Mouse (Mus musculus): ENCODE measurements around the gene Aanat. TPM values are rescaled to one million over a fixed set of nuclear protein-coding genes. Genes with fewer than 3 reads are reported as not detected.
A peak's percentile ranks its signal among the peaks of the same experiment; 100 is the strongest.

The Aanat gene
- polyA plus RNA-seq, 1 experiment from 2014 or later, result not detected

DNA sequence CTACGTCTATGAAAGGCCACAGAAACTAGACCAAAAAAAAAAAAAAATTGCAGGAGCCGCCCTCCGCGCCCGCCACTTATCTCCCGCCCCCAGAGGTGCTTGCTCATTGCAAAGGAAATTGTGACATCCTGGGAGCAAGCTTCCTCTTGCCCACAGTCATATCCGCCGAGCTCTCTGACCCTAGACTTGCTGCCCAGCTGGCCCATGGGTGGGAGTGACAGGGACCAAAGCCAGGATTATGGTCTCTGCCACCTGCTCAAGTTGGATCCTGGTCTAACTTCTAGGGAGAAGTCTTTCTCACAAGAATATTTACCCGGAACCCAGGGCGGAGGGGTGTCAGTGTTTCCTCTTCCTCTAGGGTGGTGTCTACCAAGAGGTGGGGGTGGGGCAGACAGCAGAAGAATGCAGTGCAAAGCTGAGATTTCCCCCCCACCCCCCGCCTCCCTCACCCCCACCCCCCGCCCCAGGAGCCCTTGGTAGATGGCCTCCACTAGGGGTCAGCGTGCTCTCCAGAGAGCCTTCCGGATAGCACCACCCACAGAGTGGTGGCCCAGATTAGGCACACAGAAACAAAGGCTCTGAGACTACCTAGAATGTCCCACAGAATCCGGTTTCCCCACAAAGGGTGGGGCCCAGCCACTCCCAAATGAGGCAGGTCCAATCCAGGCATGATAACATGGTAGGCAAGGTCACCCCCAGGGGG lies 29.7 kb downstream of the Aanat start:
- no peak for ATAC-seq (ENCODE audit: low FRiP score, low read depth)
- H3K9ac ChIP-seq, result no peak overlapping the region
- peaks cover 45% of the 10 kb centered on the region for H3K4me1 ChIP-seq
- no peak overlapping the region for H3K4me2 ChIP-seq (replicated peaks)
- no peaks in the 10 kb centered on the region for H3K9me3 ChIP-seq
- H3K4me3 ChIP-seq, result no peak overlapping the region
- H3K36me3 ChIP-seq, result no peaks in the 10 kb centered on the region
- 55% methylated on average over 15 of the region's 15 CpGs for WGBS
- H3K27me3 ChIP-seq, result no peaks in the 10 kb centered on the region
- no peak overlapping the region for H3K27ac ChIP-seq

DNA sequence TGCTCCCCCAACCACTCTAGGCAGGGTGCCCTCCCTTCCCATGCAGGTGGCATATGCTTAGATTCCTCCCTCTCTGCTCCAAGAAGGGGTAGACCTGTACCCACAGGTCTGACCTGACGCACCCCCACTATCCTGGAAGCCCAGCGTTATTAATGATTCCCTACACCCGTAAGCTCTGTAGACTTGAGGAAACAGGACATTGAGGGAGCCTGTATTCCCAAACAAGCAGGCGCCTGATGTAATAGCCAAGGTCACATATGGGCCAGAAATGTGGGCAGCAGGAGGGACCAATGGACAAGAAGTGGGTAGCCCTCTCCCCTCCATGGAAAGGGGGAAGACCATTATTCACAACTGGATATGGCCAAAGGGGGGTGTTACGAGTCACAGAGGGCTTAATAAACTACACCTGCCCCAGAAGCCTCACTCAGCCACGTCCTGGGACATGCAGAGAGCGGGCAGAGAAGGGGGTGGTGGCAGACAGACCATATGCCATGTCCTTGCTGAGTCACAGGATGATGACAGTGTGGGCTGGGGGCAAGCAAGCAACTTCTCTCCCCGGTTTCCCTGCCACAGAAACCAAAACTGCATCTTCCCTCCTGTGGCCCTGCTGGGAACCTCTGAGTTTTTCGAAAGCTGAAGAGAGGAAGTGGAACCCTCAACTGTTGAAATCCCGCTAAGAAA lies 30.3 kb downstream of the Aanat start:
- no peak overlapping the region for H3K4me3 ChIP-seq
- no peak overlapping the region; the same call in 1 of the 2 replicates for H3K27ac ChIP-seq
- no peaks in the 10 kb centered on the region for H3K27me3 ChIP-seq
- no peaks in the 10 kb centered on the region for H3K9me3 ChIP-seq
- no peak overlapping the region for H3K4me2 ChIP-seq (replicated peaks)
- 66% methylated on average over 10 of the region's 10 CpGs for WGBS
- no peak for ATAC-seq (ENCODE audit: low FRiP score, low read depth)
- H3K36me3 ChIP-seq, result no peaks in the 10 kb centered on the region
- peaks cover 52% of the 10 kb centered on the region for H3K4me1 ChIP-seq
- no peak overlapping the region for H3K9ac ChIP-seq

DNA sequence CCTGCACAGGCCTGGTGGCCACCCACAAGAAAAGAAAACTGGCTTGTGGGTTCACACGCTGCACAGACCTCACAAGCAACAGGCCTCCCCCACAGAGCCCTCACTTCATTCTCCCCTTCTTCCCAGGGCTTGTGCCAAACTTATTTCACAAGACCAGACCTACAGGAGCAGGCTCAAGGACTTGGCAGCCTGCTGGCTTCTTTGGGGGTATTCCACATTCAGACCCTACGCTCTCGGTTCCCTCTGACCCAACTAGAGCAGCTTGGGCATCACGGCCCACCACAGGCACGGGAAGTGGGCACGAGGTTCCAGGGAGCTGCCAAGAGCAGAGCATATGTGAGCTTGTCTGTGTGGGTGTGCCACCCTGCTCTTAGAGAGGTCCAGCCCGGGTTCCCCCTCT lies 31.4 kb downstream of the Aanat start:
- H3K36me3 ChIP-seq, result no peaks in the 10 kb centered on the region
- no peaks in the 10 kb centered on the region for H3K9me3 ChIP-seq
- WGBS, result 78% methylated on average over 7 of the region's 7 CpGs
- H3K27ac ChIP-seq, result no peak overlapping the region
- no peak overlapping the region for H3K9ac ChIP-seq
- peaks cover 61% of the 10 kb centered on the region for H3K4me1 ChIP-seq
- no peak for ATAC-seq (ENCODE audit: low FRiP score, low read depth)
- H3K4me3 ChIP-seq, result no peak overlapping the region
- no peak overlapping the region for H3K4me2 ChIP-seq (replicated peaks)
- peaks cover 2% of the 10 kb centered on the region for H3K27me3 ChIP-seq

DNA sequence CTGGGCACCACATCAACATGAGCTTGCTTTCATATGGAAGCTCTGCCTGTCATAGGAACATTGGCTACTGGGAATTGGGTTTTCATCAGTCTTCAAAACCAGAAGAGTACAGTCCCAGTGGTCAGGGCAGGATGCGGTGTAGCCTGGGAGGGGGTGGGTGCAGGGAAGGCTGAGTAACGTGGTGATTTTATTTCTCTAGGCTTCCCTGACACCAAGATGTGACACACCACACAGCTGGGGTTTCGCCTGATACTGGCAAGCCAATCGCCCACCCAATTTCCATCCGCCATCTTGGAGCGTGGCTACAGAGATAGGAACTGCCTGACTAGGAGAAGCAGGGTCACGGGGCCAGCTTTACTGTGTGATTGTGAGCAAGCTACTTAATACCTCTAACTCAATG lies 32.4 kb downstream of the Aanat start:
- H3K4me2 ChIP-seq (replicated peaks), result no peak overlapping the region
- no peak overlapping the region for H3K27ac ChIP-seq
- peaks cover 70% of the 10 kb centered on the region for H3K4me1 ChIP-seq
- no peak overlapping the region for H3K4me3 ChIP-seq
- H3K27me3 ChIP-seq, result peaks cover 11% of the 10 kb centered on the region
- ATAC-seq (ENCODE audit: low FRiP score, low read depth), result no peak
- H3K9ac ChIP-seq, result no peak overlapping the region
- H3K36me3 ChIP-seq, result no peaks in the 10 kb centered on the region
- H3K9me3 ChIP-seq, result no peaks in the 10 kb centered on the region
- WGBS, result 83% methylated on average over 7 of the region's 7 CpGs

DNA sequence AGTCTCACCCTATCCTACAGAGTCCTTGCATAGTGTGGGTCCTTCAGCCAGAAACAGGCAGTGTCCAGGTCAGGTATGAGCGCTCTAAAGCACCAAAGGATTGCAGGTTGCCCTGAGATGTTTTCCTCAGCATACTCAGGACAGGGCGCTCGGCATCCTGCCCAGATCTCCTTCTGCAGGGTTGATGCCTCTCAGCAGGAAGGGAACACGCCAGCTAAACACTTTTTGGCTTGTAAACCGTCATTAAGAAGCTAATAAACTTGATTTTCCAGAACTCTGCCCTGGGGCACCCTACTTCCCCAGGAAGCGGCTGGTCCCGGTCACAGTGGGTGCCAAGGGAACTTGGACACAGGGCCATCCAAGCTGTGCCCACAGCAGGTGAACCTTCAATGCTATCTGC lies 32.9 kb downstream of the Aanat start:
- no peaks in the 10 kb centered on the region for H3K36me3 ChIP-seq
- peaks cover 11% of the 10 kb centered on the region for H3K27me3 ChIP-seq
- H3K9me3 ChIP-seq, result no peaks in the 10 kb centered on the region
- H3K4me2 ChIP-seq (replicated peaks), result no peak overlapping the region
- H3K9ac ChIP-seq, result no peak overlapping the region
- H3K4me3 ChIP-seq, result no peak overlapping the region
- H3K27ac ChIP-seq, result no peak overlapping the region
- 47% methylated on average over 7 of the region's 7 CpGs for WGBS
- peaks cover 72% of the 10 kb centered on the region for H3K4me1 ChIP-seq
- no peak for ATAC-seq (ENCODE audit: low FRiP score, low read depth)

DNA sequence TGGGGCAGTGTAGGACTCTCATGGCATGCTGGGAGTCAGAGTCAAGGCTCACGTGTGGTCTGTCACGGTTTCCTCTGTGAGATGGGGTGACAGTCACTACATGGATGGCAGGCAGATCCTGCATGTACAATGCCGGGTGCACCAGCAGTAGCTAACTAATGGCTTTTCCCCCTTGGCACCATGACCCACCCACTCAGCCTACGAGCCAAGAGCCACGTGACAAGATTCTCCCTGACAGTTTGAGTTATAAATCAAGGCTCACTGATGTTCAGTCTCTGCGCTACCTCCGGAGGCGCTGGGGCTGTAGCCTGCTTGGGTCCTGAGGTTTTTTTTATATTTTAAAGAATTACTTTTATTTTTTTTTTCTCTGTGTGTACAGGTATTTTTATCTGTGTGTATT lies 33.3 kb downstream of the Aanat start:
- Histone ChIP-seq H3K27me3 (peaks cover 11% of the 10 kb centered on the region), H3K4me2 (replicated peaks) (no peak overlapping the region), H3K4me3 (no peak overlapping the region), H3K36me3 (no peaks in the 10 kb centered on the region), H3K9me3 (no peaks in the 10 kb centered on the region), H3K4me1 (peaks cover 76% of the 10 kb centered on the region), H3K27ac (no peak overlapping the region), H3K9ac (no peak overlapping the region)
- 54% methylated on average over 8 of the region's 8 CpGs for WGBS
- ATAC-seq (ENCODE audit: low FRiP score, low read depth), result no peak

DNA sequence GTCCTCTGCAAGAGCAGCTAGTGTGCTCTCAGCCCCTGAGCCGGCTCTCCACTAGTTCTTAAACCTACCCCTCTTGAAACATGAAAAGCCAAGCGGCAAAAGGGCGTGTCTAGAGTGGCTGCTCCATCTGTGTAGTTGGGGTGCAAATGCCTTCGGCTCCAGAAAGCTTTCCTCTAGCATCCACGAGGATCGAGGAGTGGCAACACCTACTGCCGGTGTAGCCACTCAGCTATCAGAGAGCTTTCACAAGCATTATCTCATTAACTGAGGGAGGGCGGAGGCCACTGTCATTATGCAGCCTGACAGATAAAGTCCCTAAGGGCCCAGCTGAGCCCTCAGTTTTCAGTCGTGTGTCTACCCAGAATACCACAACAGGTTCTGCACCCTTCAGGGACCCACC lies 33.8 kb downstream of the Aanat start:
- Histone ChIP-seq H3K9me3 (no peaks in the 10 kb centered on the region), H3K4me3 (no peak overlapping the region), H3K9ac (no peak overlapping the region), H3K27me3 (peaks cover 11% of the 10 kb centered on the region), H3K4me2 (replicated peaks) (no peak overlapping the region; the same call in 1 of the 2 replicates), H3K27ac (no peak overlapping the region), H3K4me1 (peaks cover 77% of the 10 kb centered on the region), H3K36me3 (no peaks in the 10 kb centered on the region)
- WGBS, result 34% methylated on average over 9 of the region's 9 CpGs
- ATAC-seq (ENCODE audit: low FRiP score, low read depth), result no peak

DNA sequence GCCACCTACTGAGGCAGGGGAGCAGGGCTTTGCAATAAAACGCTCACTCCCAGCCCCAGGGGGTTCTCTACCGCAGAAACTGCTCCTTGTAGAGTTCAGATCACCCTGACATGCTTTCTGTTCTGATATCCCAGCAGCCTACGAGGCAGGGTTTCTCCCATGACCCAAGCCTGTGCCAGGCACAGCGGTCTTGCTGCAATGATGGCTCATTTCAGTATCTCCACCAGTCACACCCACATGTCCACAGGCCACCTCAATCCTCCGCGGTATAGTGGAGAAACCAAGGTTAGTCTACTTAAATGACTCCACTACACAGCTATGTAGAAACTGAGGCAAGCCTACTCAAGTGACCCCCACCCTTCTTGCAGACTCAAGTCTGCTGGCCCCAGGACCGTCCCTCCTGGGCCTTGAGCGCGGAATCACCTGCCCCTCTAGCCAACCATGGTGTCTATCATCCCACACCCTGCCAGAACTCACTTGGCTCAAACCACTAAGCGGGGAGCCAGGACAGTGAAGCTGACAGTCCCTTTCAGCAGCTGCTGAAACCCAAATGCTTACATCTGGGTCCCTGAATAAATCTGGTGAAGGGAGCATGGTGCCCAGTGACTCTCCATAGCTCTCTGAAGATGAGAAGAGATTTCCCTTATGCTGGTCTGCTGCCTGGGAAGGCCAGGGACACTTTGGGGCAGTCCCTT lies 34.5 kb downstream of the Aanat start:
- H3K27me3 ChIP-seq, result peaks cover 11% of the 10 kb centered on the region
- no peaks in the 10 kb centered on the region for H3K9me3 ChIP-seq
- no peak overlapping the region for H3K27ac ChIP-seq
- H3K4me3 ChIP-seq, result no peak overlapping the region
- no peaks in the 10 kb centered on the region for H3K36me3 ChIP-seq
- WGBS, result 75% methylated on average over 10 of the region's 10 CpGs
- 0 out of 2 replicates have a peak overlapping the region, but pooled peaks have one; percentile 31 for H3K9ac ChIP-seq
- no peak overlapping the region; the same call in 1 of the 2 replicates for H3K4me2 ChIP-seq (replicated peaks)
- peaks cover 77% of the 10 kb centered on the region for H3K4me1 ChIP-seq
- ATAC-seq (ENCODE audit: low FRiP score, low read depth), result no peak

DNA sequence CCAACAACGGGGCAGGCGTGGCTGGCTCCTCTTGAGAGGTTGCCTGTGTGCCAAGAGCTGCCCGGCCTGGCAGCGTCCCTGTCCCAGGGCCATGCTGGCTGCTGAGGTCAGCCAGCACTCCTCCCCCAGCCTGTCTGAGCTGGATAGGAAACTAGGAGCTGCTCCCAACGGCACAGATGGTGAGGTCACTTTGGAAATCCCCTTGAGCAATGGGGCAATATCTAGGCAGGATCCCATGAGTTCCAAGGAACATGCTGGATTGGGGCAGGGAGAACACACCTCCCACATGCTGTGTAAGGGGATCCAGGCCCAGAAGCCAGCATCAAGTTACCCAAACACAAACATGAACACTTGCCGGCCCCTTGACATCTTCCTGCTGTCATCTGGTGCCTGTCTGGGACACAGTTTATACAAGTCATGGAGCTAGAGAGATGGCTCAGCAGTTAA lies 35.0 kb downstream of the Aanat start:
- Histone ChIP-seq H3K9me3 (no peaks in the 10 kb centered on the region), H3K9ac (0 out of 2 replicates have a peak overlapping the region, but pooled peaks have one; percentile 31), H3K27me3 (peaks cover 11% of the 10 kb centered on the region), H3K4me3 (no peak overlapping the region), H3K27ac (no peak overlapping the region), H3K4me2 (replicated peaks) (no peak overlapping the region), H3K4me1 (peaks cover 74% of the 10 kb centered on the region), H3K36me3 (no peaks in the 10 kb centered on the region)
- ATAC-seq (ENCODE audit: low FRiP score, low read depth), result no peak
- 32% methylated on average over 6 of the region's 6 CpGs for WGBS

DNA sequence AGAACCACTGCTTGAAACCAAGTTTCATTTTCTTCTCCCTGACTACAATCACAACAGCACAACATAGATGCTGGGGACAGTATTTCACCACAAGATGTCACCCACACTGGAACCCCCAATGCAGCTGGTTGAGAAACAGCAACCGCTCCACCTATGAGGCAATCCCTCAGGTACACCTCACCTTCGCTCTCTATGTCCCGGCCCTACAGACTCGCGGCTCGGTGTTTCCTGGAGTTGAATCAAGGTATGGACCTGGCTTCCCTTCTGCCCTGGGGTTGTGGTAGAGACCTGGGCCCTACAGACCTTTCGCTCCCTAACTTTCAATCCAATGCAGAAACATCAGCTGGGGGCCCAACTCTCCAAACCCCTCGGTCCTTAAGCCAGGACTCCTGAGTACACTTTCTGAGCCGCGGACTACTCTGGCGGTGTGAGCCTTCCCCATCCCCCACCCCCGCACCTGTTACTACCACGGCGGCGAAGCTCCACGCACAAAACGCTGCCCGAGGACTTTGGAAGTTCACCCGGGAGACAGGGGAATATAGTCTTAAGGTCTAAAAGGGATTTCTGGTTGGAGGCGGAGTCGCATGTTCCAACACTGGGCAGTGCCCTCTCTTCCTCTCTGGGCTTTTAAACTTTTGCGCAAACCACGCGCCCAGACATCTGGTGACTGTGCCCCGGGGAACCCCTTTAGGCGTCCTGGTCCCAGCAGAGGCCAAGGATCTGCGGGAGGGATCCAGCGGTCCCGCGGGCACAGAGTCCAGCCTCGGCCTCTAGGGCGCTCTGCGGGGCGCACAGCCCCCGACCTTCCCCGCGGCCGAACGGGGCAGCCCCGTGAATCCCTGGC lies 37.3 kb downstream of the Aanat start:
- Histone ChIP-seq H3K27ac (no peak overlapping the region), H3K27me3 (peaks cover 11% of the 10 kb centered on the region), H3K9me3 (no peaks in the 10 kb centered on the region), H3K4me1 (peaks cover 54% of the 10 kb centered on the region), H3K9ac (peak overlapping the region; percentile 78), H3K4me3 (peak overlapping the region; percentile 72), H3K4me2 (replicated peaks) (peak overlapping the region; percentile 94), H3K36me3 (no peaks in the 10 kb centered on the region)
- no peak for ATAC-seq (ENCODE audit: low FRiP score, low read depth)
- 6% methylated on average over 40 of the region's 40 CpGs for WGBS

DNA sequence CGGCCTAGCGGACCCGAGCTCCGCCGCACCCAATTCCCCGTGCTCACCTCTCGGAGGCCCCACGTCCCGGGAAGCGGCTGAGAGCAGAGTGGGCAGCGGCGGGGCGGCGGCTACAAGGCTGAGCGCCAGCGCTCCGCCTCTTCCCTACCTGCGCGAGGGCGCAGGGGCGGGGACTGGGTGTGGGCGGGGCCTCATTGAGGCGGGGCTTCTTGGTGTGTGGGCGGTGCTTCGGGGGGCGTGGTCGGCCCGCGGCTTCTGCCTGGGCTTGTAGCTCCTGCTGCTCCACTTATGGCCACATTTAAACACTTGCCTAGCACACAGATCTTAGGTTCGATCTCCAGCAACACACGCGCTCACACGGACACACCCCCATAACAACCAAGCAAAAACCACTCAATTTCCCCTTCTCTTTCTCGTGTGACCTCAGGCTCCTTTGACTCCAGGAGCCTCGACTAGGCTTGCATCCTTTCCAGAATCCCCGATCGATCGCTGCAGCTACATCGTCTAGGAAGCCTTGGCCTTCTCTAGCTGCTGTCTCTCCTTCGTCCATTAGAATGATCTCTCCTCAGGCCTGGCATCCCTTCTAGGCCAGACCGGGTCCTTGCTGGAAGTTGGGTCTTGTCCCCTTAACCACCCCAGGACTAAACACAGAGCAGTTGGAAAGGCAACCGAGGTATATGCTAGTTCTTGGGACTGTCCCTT lies 38.0 kb downstream of the Aanat start:
- H3K9ac ChIP-seq, result peak overlapping the region; percentile 78
- no peaks in the 10 kb centered on the region for H3K36me3 ChIP-seq
- 13% methylated on average over 42 of the region's 42 CpGs for WGBS
- ATAC-seq (ENCODE audit: low FRiP score, low read depth), result peak; percentile 75
- H3K27me3 ChIP-seq, result peaks cover 11% of the 10 kb centered on the region
- peak overlapping the region; percentile 94 for H3K4me2 ChIP-seq (replicated peaks)
- peak overlapping the region; percentile 72 for H3K4me3 ChIP-seq
- H3K9me3 ChIP-seq, result no peaks in the 10 kb centered on the region
- peaks cover 46% of the 10 kb centered on the region for H3K4me1 ChIP-seq
- H3K27ac ChIP-seq, result no peak overlapping the region

All from limb, embryonic 13.5 days (tissue).